Mouse (Mus musculus) liver, adult (tissue): Measurements from ENCODE around the gene Gpr152.

ENCODE experiments used
- GATA4 ChIP-seq: IDR thresholded peaks from 2 replicates; pipeline ENCODE4 v1.6.1; 2014; ENCODE audit warnings: mild to moderate bottlenecking, low read length; ENCODE audit not compliant: insufficient replicate concordance

Gpr152 gene

GRCm38 (mm10) chr19:4144550-4145498 lies 5.2 kb downstream of the Gpr152 start:
- TF ChIP-seq GATA4 = no peak

GRCm38 (mm10) chr19:4145936-4146335 lies 6.3 kb downstream of the Gpr152 start:
- no peak for TF ChIP-seq GATA4

- no peak for TF ChIP-seq GATA4
These were observed 6.9 kb downstream of the Gpr152 start for GRCm38 (mm10) chr19:4146366-4147021.

GRCm38 (mm10) chr19:4147022-4147405 lies 7.4 kb downstream of the Gpr152 start:
- TF ChIP-seq GATA4 = no peak

- TF ChIP-seq GATA4 = no peak
These were observed 8.3 kb downstream of the Gpr152 start for GRCm38 (mm10) chr19:4147782-4148490.

- TF ChIP-seq GATA4 = peak; percentile 74; the same call in 1 of the 2 replicates
These were observed 8.9 kb downstream of the Gpr152 start, which contains the start of gene Coro1b for GRCm38 (mm10) chr19:4148491-4148806. Gene Coro1b, plus strand, starts transcription at chr19:4148619.

- TF ChIP-seq GATA4 = no peak
These were observed 9.2 kb downstream of the Gpr152 start for GRCm38 (mm10) chr19:4148819-4149218.

GRCm38 (mm10) chr19:4149283-4149682 lies 9.7 kb downstream of the Gpr152 start:
- no peak for TF ChIP-seq GATA4

- TF ChIP-seq GATA4 = no peak
These were observed 10.3 kb downstream of the Gpr152 start for GRCm38 (mm10) chr19:4149764-4150461.

- TF ChIP-seq GATA4 = no peak
These were observed 11.2 kb downstream of the Gpr152 start for GRCm38 (mm10) chr19:4150567-4151487.

- no peak for TF ChIP-seq GATA4
These were observed 11.9 kb downstream of the Gpr152 start for GRCm38 (mm10) chr19:4151488-4151860.

GRCm38 (mm10) chr19:4151898-4152297 lies 12.3 kb downstream of the Gpr152 start:
- no peak for TF ChIP-seq GATA4

GRCm38 (mm10) chr19:4152445-4153231 lies 13.1 kb downstream of the Gpr152 start:
- no peak for TF ChIP-seq GATA4
